Mouse (Mus musculus) liver, adult 2 months (tissue): ENCODE measurements around the gene Sprtn. TPM values are rescaled to one million over a fixed set of nuclear protein-coding genes. Genes with fewer than 3 reads are reported as not detected.
A peak's percentile ranks its signal among the peaks of the same experiment; 100 is the strongest.

Experiments used
- DNase-seq: peaks from one replicate; pipeline ENCODE4 v3.0.0-alpha.2; 2011; ENCODE audit warnings: low read depth, low spot score; ENCODE audit errors: extremely low read depth
- H3K27ac ChIP-seq: fragments of 200-500 bp; replicated peaks from 2 replicates; pipeline ENCODE4 v1.5.1; 2012; ENCODE audit warnings: low read depth, mild to moderate bottlenecking, control low read depth, inconsistent platforms, low read length; ENCODE audit not compliant: insufficient read depth
- H3K27me3 ChIP-seq: fragments of 200-500 bp; 2 replicates; pipeline ENCODE4 v1.6.1; 2012; ENCODE audit warnings: mild to moderate bottlenecking, moderate library complexity, low read length, inconsistent platforms; ENCODE audit not compliant: control insufficient read depth, insufficient read depth
- H3K36me3 ChIP-seq: fragments of 200-500 bp; 2 replicates; pipeline ENCODE4 v1.6.1; 2012; ENCODE audit warnings: low read length, inconsistent platforms; ENCODE audit not compliant: control insufficient read depth, insufficient read depth
- H3K4me1 ChIP-seq: fragments of 200-500 bp; 2 replicates; pipeline ENCODE4 v1.6.1; 2011; ENCODE audit warnings: low read length; ENCODE audit not compliant: control insufficient read depth, insufficient read depth
- H3K4me3 ChIP-seq: fragments of 200-500 bp; 2 replicates; pipeline ENCODE4 v1.5.1; 2011; ENCODE audit warnings: low read depth, mild to moderate bottlenecking, control low read depth, low read length, moderate library complexity; ENCODE audit not compliant: insufficient read depth
- H3K79me2 ChIP-seq: fragments of 200-500 bp; 2 replicates; pipeline ENCODE4 v1.6.1; 2012; ENCODE audit warnings: inconsistent platforms, mild to moderate bottlenecking, low read length, moderate library complexity; ENCODE audit not compliant: control insufficient read depth, insufficient read depth
- H3K9ac ChIP-seq: fragments of 200-500 bp; 2 replicates; pipeline ENCODE4 v1.6.1; 2012; ENCODE audit warnings: low read depth, mild to moderate bottlenecking, control low read depth, inconsistent platforms, low read length
- CTCF ChIP-seq: fragments of 200-500 bp; IDR thresholded peaks from 2 replicates; pipeline ENCODE4 v1.5.1; 2011; ENCODE audit warnings: low read depth, low read length, control low read depth
- POLR2A ChIP-seq: fragments of 200-500 bp; IDR thresholded peaks from 2 replicates; pipeline ENCODE4 v1.6.1; 2011; ENCODE audit warnings: low read length, control low read depth; ENCODE audit not compliant: insufficient read depth; ENCODE audit errors: extremely low read depth
- WGBS: fragments of 180-500 bp; shearing (Covaris S2); methylation state at CpG from one replicate; pipeline ENCODE4 v1.1.7; 2018; 5-methylcytosine and 5-hydroxymethylcytosine counted together
- polyA plus RNA-seq: library from polyadenylated mRNA; depleted of rRNA; stranded (reverse); fragments of >200 nt; gene quantifications from 2 replicates; pipeline ENCODE4 v1.2.3, GENCODE M21; 2012
- total RNA-seq: library from RNA; depleted of rRNA; stranded (reverse); fragments of >200 nt; gene quantifications from 2 replicates; pipeline ENCODE4 v1.2.3, GENCODE M21; 2014

The Sprtn gene
- total and polyA plus RNA-seq, 2 experiments = 4.8 to 6.3 TPM

GRCm38 (mm10) chr8:124921369-124922279, 23.9 kb downstream of the Sprtn start:
- Histone ChIP-seq H3K9ac (no peak overlapping the region), H3K4me3 (no peak overlapping the region), H3K36me3 (no peaks in the 10 kb centered on the region), H3K4me1 (peaks cover 38% of the 10 kb centered on the region), H3K27me3 (no peaks in the 10 kb centered on the region), H3K27ac (no peak overlapping the region), H3K79me2 (peaks cover 26% of the 10 kb centered on the region)
- 31% methylated on average over 18 of the region's 18 CpGs for WGBS
- DNase-seq = peak; percentile 93
- no peak for TF ChIP-seq POLR2A
- peak; percentile 39 for TF ChIP-seq CTCF

- H3K4me3 ChIP-seq = no peak overlapping the region
- TF ChIP-seq POLR2A (no peak), CTCF (no peak)
- H3K27me3 ChIP-seq = no peaks in the 10 kb centered on the region
- peaks cover 40% of the 10 kb centered on the region for H3K4me1 ChIP-seq
- no peak overlapping the region for H3K9ac ChIP-seq
- 52% methylated on average over 11 of the region's 11 CpGs for WGBS
- no peaks in the 10 kb centered on the region for H3K36me3 ChIP-seq
- no peak overlapping the region for H3K27ac ChIP-seq
- H3K79me2 ChIP-seq = peaks cover 23% of the 10 kb centered on the region
- DNase-seq = peak; percentile 68
Observed at GRCm38 (mm10) chr8:124922490-124923089, 24.9 kb downstream of the Sprtn start.

GRCm38 (mm10) chr8:124923971-124924652, 26.4 kb downstream of the Sprtn start:
- H3K27me3 ChIP-seq = no peaks in the 10 kb centered on the region; the same call in 1 of the 2 replicates
- peak; percentile 94 for DNase-seq
- 38% methylated on average over 15 of the region's 15 CpGs for WGBS
- H3K9ac ChIP-seq = no peak overlapping the region
- no peak overlapping the region for H3K27ac ChIP-seq
- TF ChIP-seq POLR2A (no peak), CTCF (no peak)
- peaks cover 21% of the 10 kb centered on the region for H3K79me2 ChIP-seq
- H3K36me3 ChIP-seq = no peaks in the 10 kb centered on the region
- H3K4me3 ChIP-seq = no peak overlapping the region
- peaks cover 40% of the 10 kb centered on the region for H3K4me1 ChIP-seq

- H3K79me2 ChIP-seq = peaks cover 16% of the 10 kb centered on the region; the same call in 1 of the 2 replicates
- no peak overlapping the region for H3K4me3 ChIP-seq
- peaks cover 43% of the 10 kb centered on the region for H3K4me1 ChIP-seq
- H3K27ac ChIP-seq = no peak overlapping the region
- H3K9ac ChIP-seq = no peak overlapping the region
- H3K27me3 ChIP-seq = no peaks in the 10 kb centered on the region; the same call in 1 of the 2 replicates
- no peaks in the 10 kb centered on the region for H3K36me3 ChIP-seq
- WGBS = 61% methylated on average over 14 of the region's 14 CpGs
- TF ChIP-seq POLR2A = no peak
- DNase-seq = no peak
Observed at GRCm38 (mm10) chr8:124925544-124926266, 28.0 kb downstream of the Sprtn start.

GRCm38 (mm10) chr8:124926351-124926771, 28.7 kb downstream of the Sprtn start:
- TF ChIP-seq CTCF = no peak
- TF ChIP-seq POLR2A = no peak
- no peaks in the 10 kb centered on the region; the same call in 1 of the 2 replicates for H3K27me3 ChIP-seq
- H3K79me2 ChIP-seq = peaks cover 12% of the 10 kb centered on the region; the same call in 1 of the 2 replicates
- WGBS = 9% methylated on average over 10 of the region's 10 CpGs
- H3K9ac ChIP-seq = no peak overlapping the region
- peak; percentile 89 for DNase-seq
- H3K4me1 ChIP-seq = peaks cover 41% of the 10 kb centered on the region
- H3K4me3 ChIP-seq = no peak overlapping the region
- H3K36me3 ChIP-seq = no peaks in the 10 kb centered on the region
- no peak overlapping the region for H3K27ac ChIP-seq
